In the genomic region with DNA sequence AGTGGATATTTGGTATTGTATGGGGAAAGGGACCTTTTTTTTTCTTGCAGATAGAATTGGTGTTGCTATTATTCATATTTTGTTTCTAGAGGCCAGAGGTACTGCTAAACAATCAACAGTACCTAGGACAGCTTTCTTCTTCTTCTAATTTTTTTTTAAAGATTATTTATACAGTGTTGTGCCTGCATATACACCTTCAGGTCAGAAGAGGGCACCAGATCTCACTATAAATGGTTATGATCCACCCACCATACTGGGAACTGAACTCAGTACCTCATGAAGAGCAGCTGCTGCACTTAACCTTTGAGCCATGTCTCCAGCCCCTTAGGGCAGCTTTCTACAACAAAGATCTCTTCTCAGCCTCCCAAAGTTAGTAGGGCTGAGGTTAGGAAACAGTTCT, we compare ENCODE assay signal across 11 mouse cellular contexts. TPM values are rescaled to one million over a fixed set of nuclear protein-coding genes. Genes with fewer than 3 reads are reported as not detected.
DNase-seq lines count a peak whose midpoint lies in the region; ATAC-seq and TF ChIP-seq lines count a peak whose summit lies in the region.
"Had no signal": no experiment of that assay in that cellular context is flagged by ENCODE, and none has a peak within 500 bp of the region (broad histone marks: within the 10 kb centered on the region; RNA-seq: fewer than 3 reads in every experiment).

No protein-coding gene starts in this region.

- no peak overlapping the region for H3K9ac ChIP-seq in kidney, postnatal 0 days (ENCODE audit: low read depth, low read length)
- H3K9ac ChIP-seq in hindbrain, embryonic 12.5 days = no peak overlapping the region
- H3K9ac ChIP-seq: liver, embryonic 13.5 days had no signal

- H3K36me3 ChIP-seq in kidney, postnatal 0 days (ENCODE audit: insufficient read depth, low read length) = no peaks in the 10 kb centered on the region
- peaks cover 19% of the 10 kb centered on the region for H3K36me3 ChIP-seq in embryonic facial prominence, embryonic 10.5 days (replicated peaks)
- H3K36me3 ChIP-seq in hindbrain, embryonic 12.5 days = no peaks in the 10 kb centered on the region

- in situ Hi-C loops in Patski (cut with MboI; ENCODE audit: low pct_unique_long_range_greater_than_20kb) = no loop called here

- CTCF ChIA-PET in Patski (lab: Charles Lee) = interaction anchor here (0.9 to 1.9 kb wide), 12 partner anchors 8 to 60 kb away, joined by 3 to 7 read pairs (median 4); no protein-coding TSS in a partner anchor

- DNase-seq in kidney, postnatal 0 days (ENCODE audit: low spot score) = no peak
- no peak for DNase-seq in kidney, postnatal 25 days
- DNase-seq in B cell, adult 2 months = peak; percentile 48 to 49
- DNase-seq in Patski (ENCODE audit: low read depth, low spot score) = no peak
- peak; percentile 9 for DNase-seq in lung, postnatal 10 days
- no peak for DNase-seq in embryonic facial prominence, embryonic 10.5 days (ENCODE audit: low spot score)
- DNase-seq in urinary bladder, adult 2 months (ENCODE audit: low spot score) = no peak
- DNase-seq: cerebellum, postnatal 25 days; heart, postnatal 10 days; liver, embryonic 13.5 days had no signal

- H3K27ac ChIP-seq in kidney, postnatal 0 days = no peak overlapping the region
- no peak overlapping the region for H3K27ac ChIP-seq in embryonic facial prominence, embryonic 10.5 days (replicated peaks)
- H3K27ac ChIP-seq in hindbrain, embryonic 12.5 days = no peak overlapping the region
- H3K27ac ChIP-seq: liver, embryonic 13.5 days had no signal

- no peaks in the 10 kb centered on the region for H3K4me1 ChIP-seq in kidney, postnatal 0 days (replicated peaks; ENCODE audit: insufficient read depth, low read length)
- no peaks in the 10 kb centered on the region for H3K4me1 ChIP-seq in embryonic facial prominence, embryonic 10.5 days
- H3K4me1 ChIP-seq in hindbrain, embryonic 12.5 days = no peaks in the 10 kb centered on the region

- peak; percentile 41 for TF ChIP-seq CTCF in kidney, postnatal 0 days (IDR thresholded peaks at IDR 0.05; ENCODE audit: low read depth)
- TF ChIP-seq CTCF in Patski (IDR thresholded peaks at IDR 0.05) = peak; percentile 68

- POLR2A ChIA-PET in Patski (lab: Charles Lee) = interaction anchor here (0.6 to 1.1 kb wide), 2 partner anchors 12 to 368 kb away, joined by 3 read pairs; no protein-coding TSS in a partner anchor

- no peaks in the 10 kb centered on the region for H3K9me3 ChIP-seq in kidney, postnatal 0 days (replicated peaks; ENCODE audit: low read length)
- no peaks in the 10 kb centered on the region for H3K9me3 ChIP-seq in embryonic facial prominence, embryonic 10.5 days
- H3K9me3 ChIP-seq in hindbrain, embryonic 12.5 days (replicated peaks) = no peaks in the 10 kb centered on the region
- H3K9me3 ChIP-seq: liver, embryonic 13.5 days had no signal

- no peak overlapping the region for H3K4me2 ChIP-seq in kidney, postnatal 0 days (ENCODE audit: low read length)
- no peak overlapping the region for H3K4me2 ChIP-seq in hindbrain, embryonic 12.5 days (replicated peaks)
- H3K4me2 ChIP-seq: liver, embryonic 13.5 days had no signal

- H3K4me3 ChIP-seq in kidney, postnatal 0 days (replicated peaks; ENCODE audit: low read depth, low read length) = no peak overlapping the region
- H3K4me3 ChIP-seq in embryonic facial prominence, embryonic 10.5 days = no peak overlapping the region
- H3K4me3 ChIP-seq in hindbrain, embryonic 12.5 days = no peak overlapping the region
- H3K4me3 ChIP-seq: liver, embryonic 13.5 days had no signal

- ATAC-seq in kidney, postnatal 0 days (replicated peaks; ENCODE audit: low FRiP score, low read depth) = no peak
- no peak for ATAC-seq in Patski
- no peak for ATAC-seq in hindbrain, embryonic 12.5 days (ENCODE audit: low FRiP score)

- no peaks in the 10 kb centered on the region for H3K27me3 ChIP-seq in kidney, postnatal 0 days (ENCODE audit: insufficient read depth, low read length)
- no peaks in the 10 kb centered on the region for H3K27me3 ChIP-seq in Patski
- no peaks in the 10 kb centered on the region for H3K27me3 ChIP-seq in embryonic facial prominence, embryonic 10.5 days (replicated peaks; ENCODE audit: low read depth, poor library complexity, severe bottlenecking)
- H3K27me3 ChIP-seq in hindbrain, embryonic 12.5 days = no peaks in the 10 kb centered on the region
- H3K27me3 ChIP-seq: liver, embryonic 13.5 days had no signal

RNA-seq across cellular contexts. Expression of a gene that starts 20.4 kb away (rescaled TPM):
- 8.1 and 8.9 TPM in 2 replicates for polyA plus RNA-seq in kidney, postnatal 0 days (2015; fragmentation: Nextera tagmentation; extraction: Ambion mirVana)
- polyA plus RNA-seq in Patski (2021) = 40.8 TPM
- polyA plus RNA-seq in embryonic facial prominence, embryonic 10.5 days (2016; fragmentation: Nextera tagmentation; extraction: Ambion mirVana) = 13.6 and 15.7 TPM in 2 replicates
- polyA plus RNA-seq in urinary bladder, adult 2 months (2012; rRNA removed) = 14.7 and 23.9 TPM in 2 replicates
- 14.2 and 17.1 TPM in 2 replicates for polyA plus RNA-seq in hindbrain, embryonic 12.5 days (2016; fragmentation: Nextera tagmentation; extraction: Ambion mirVana)

RNA-seq across cellular contexts. Expression of a gene that starts 48.4 kb away (rescaled TPM):
- 2.2 TPM in 2 replicates for polyA plus RNA-seq in kidney, postnatal 0 days (2015; fragmentation: Nextera tagmentation; extraction: Ambion mirVana)
- polyA plus RNA-seq in Patski (2021) = 14.1 TPM
- 4.3 and 5.3 TPM in 2 replicates for polyA plus RNA-seq in embryonic facial prominence, embryonic 10.5 days (2016; fragmentation: Nextera tagmentation; extraction: Ambion mirVana)
- polyA plus RNA-seq in urinary bladder, adult 2 months (2012; rRNA removed) = 15.0 and 15.4 TPM in 2 replicates
- polyA plus RNA-seq in hindbrain, embryonic 12.5 days (2016; fragmentation: Nextera tagmentation; extraction: Ambion mirVana) = 6.2 and 6.7 TPM in 2 replicates

RNA-seq across cellular contexts. Expression of a gene that starts 59.4 kb away (rescaled TPM):
- polyA plus RNA-seq in kidney, postnatal 0 days (2015; fragmentation: Nextera tagmentation; extraction: Ambion mirVana) = 20.7 and 23.7 TPM in 2 replicates
- 77.0 TPM for polyA plus RNA-seq in Patski (2021)
- polyA plus RNA-seq in embryonic facial prominence, embryonic 10.5 days (2016; fragmentation: Nextera tagmentation; extraction: Ambion mirVana) = 26.1 and 26.8 TPM in 2 replicates
- polyA plus RNA-seq in urinary bladder, adult 2 months (2012; rRNA removed) = 23.7 and 35.6 TPM in 2 replicates
- 20.5 and 25.8 TPM in 2 replicates for polyA plus RNA-seq in hindbrain, embryonic 12.5 days (2016; fragmentation: Nextera tagmentation; extraction: Ambion mirVana)

Comparison
In these comparisons a context has a peak if more than half of its experiments do, and no peak if none do; other contexts are left out.
1. DNase-seq: peak in B cell, adult 2 months (2 of 2) and lung, postnatal 10 days (single experiment); none in kidney, postnatal 0 days (single experiment), kidney, postnatal 25 days (0 of 2), Patski (single experiment), embryonic facial prominence, embryonic 10.5 days (single experiment) and urinary bladder, adult 2 months (single experiment).